Comparison of ENCODE assay signal across 17 mouse cellular contexts in the genomic region with DNA sequence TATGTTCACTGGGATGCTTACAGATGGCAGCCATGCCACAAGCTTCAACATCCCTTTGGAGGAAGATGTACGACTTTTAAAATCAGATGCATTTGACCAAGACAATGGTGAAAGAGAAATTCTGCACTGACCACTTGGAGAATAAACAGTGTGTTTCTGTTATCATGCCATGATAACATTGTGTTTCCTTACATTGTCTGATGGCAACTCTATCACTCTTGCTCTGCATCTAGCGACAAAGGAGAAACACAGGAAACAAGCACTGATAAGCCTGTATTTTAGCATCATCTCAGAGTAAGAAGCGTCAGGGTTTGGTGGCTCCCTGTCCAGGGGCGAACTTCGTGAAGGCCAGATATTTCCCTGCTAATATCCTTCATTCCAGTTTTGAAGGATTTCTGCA.
"Had no signal": no experiment of that assay in that cellular context is flagged by ENCODE, and none has a peak within 500 bp of the region (broad histone marks: within the 10 kb centered on the region; RNA-seq: fewer than 3 reads in every experiment).

No protein-coding gene starts in this region.

- ATAC-seq: liver, postnatal 0 days; midbrain, embryonic 13.5 days; midbrain, embryonic 15.5 days had no signal

- H3K27me3 ChIP-seq: lung, embryonic 15.5 days; megakaryocyte, embryonic 14.5 days; midbrain, embryonic 13.5 days; midbrain, embryonic 15.5 days; neural tube, embryonic 12.5 days; stomach, embryonic 15.5 days had no signal

- H3K27ac ChIP-seq: liver, embryonic 14.5 days; lung, embryonic 15.5 days; macrophage; midbrain, embryonic 13.5 days; midbrain, embryonic 15.5 days; neural tube, embryonic 12.5 days; stomach, embryonic 15.5 days; stomach, postnatal 0 days had no signal

- H3K4me2 ChIP-seq: lung, embryonic 15.5 days; midbrain, embryonic 11.5 days; midbrain, embryonic 13.5 days; midbrain, embryonic 15.5 days; neural tube, embryonic 12.5 days; stomach, embryonic 15.5 days had no signal

- H3K36me3 ChIP-seq: lung, embryonic 15.5 days; midbrain, embryonic 13.5 days; midbrain, embryonic 15.5 days; neural tube, embryonic 12.5 days; stomach, embryonic 15.5 days had no signal

- H3K4me1 ChIP-seq: midbrain, embryonic 13.5 days; midbrain, embryonic 15.5 days; neural tube, embryonic 12.5 days; stomach, embryonic 15.5 days had no signal

- DNase-seq: liver, postnatal 0 days; lung, postnatal 14 days; lung, postnatal 36 days; right cerebral cortex, postnatal 14 days; thymus, adult 2 months; thymus, postnatal 25 days; thymus, postnatal 4 days had no signal

- H3K4me3 ChIP-seq: lung, embryonic 15.5 days; megakaryocyte, embryonic 14.5 days; midbrain, embryonic 13.5 days; midbrain, embryonic 15.5 days; neural tube, embryonic 12.5 days; stomach, embryonic 15.5 days had no signal

- H3K9me3 ChIP-seq: lung, embryonic 15.5 days; megakaryocyte, embryonic 14.5 days; midbrain, embryonic 13.5 days; midbrain, embryonic 15.5 days; neural tube, embryonic 12.5 days; stomach, embryonic 15.5 days had no signal

- H3K9ac ChIP-seq: liver, embryonic 14.5 days; liver, postnatal 0 days; lung, embryonic 15.5 days; midbrain, embryonic 13.5 days; midbrain, embryonic 15.5 days; neural tube, embryonic 12.5 days; stomach, embryonic 15.5 days had no signal
